Mouse (Mus musculus): ENCODE data around the gene Cd164l2. TPM values are rescaled to one million over a fixed set of nuclear protein-coding genes. Genes with fewer than 3 reads are reported as not detected.

Cd164l2 gene
- polyA plus RNA-seq, 1 experiment from 2014 or later: 5.0 TPM

DNA sequence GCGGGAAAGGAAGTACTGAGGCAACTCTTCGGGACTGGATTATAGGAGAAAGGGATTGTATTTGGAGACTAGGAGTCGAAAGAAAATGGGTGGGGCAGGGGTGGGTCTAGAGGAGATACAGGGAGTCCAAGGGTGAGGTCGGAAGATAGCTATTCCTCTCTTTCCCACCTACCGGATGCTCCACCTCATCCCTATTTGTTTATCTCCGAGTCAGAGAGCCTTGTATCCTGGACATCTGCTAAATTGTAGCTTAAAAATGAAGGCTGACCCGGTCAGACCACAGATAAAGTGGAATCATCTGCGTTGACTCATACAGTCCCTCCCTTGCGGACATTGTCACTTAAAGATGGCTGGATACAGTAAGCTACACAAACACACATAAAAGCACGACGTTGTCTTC is 30.0 kb downstream of the Cd164l2 start:
- ATAC-seq (ENCODE audit: insufficient read depth) (no peak; the same call in 1 of the 2 replicates), DNase-seq (no peak)
- 26% methylated on average over 11 of the region's 11 CpGs for WGBS
- Histone ChIP-seq H3K4me2 (peak overlapping the region; percentile 97), H3K27me3 (ENCODE audit: insufficient read depth, low read length) (peaks cover 22% of the 10 kb centered on the region), H3K9ac (peak overlapping the region; percentile 22; the same call in 1 of the 2 replicates), H3K36me3 (ENCODE audit: insufficient read depth) (no peaks in the 10 kb centered on the region), H3K27ac (ENCODE audit: low read depth) (no peak overlapping the region), H3K4me3 (ENCODE audit: low read depth, low read length) (peak overlapping the region; percentile 59), H3K4me1 (ENCODE audit: insufficient read depth) (peaks cover 4% of the 10 kb centered on the region; the same call in 1 of the 2 replicates), H3K9me3 (ENCODE audit: low read depth, low read length) (no peaks in the 10 kb centered on the region; the same call in 1 of the 2 replicates)
- no peak for TF ChIP-seq CTCF (IDR thresholded peaks at IDR 0.05; ENCODE audit: low read depth)

DNA sequence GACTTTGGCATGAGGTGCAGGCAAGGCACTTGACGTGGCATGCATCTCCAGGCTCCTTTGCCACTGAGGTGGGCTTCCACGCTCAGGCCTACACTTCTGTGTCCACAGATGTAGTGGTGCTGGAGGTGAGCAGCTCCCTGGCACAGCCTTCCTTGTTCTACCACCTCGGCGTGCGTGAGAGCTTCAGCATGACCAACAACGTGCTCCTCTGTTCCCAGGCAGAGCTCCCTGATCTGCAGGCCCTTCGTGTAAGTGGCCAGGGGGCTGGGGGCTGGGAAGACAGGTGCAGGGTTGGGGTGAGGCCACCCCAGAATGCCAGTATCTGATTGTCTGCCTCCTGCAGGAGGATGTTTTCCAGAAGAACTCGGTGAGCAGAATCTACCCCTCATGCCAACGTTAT is 30.8 kb downstream of the Cd164l2 start:
- Histone ChIP-seq H3K9me3 (ENCODE audit: low read depth, low read length) (no peaks in the 10 kb centered on the region; the same call in 1 of the 2 replicates), H3K27ac (ENCODE audit: low read depth) (no peak overlapping the region), H3K9ac (no peak overlapping the region), H3K4me2 (no peak overlapping the region), H3K36me3 (ENCODE audit: insufficient read depth) (no peaks in the 10 kb centered on the region), H3K4me3 (ENCODE audit: low read depth, low read length) (no peak overlapping the region), H3K4me1 (ENCODE audit: insufficient read depth) (peaks cover 4% of the 10 kb centered on the region; the same call in 1 of the 2 replicates), H3K27me3 (ENCODE audit: insufficient read depth, low read length) (peaks cover 26% of the 10 kb centered on the region)
- ATAC-seq (ENCODE audit: insufficient read depth) (no peak), DNase-seq (no peak)
- WGBS: 63% methylated on average over 9 of the region's 9 CpGs
- TF ChIP-seq CTCF (IDR thresholded peaks at IDR 0.05; ENCODE audit: low read depth): no peak

DNA sequence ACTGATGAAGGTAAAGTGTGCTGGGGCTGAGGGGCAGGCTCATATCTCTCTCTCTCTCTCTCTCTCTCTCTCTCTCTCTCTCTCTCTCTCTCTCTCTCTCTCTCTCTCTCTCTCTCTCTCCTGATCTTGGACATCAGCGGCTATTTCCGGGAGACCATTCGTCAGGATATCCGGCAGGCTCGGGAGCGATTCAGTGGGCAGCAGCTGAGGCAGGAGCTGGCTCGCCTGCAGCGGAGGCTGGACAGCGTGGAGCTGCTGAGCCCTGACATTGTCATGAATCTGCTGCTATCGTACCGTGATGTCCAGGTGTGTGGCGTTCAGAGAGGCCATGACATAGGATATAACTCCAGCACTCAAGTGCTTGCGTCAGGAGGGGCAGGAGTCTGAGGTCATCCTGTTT is 31.6 kb downstream of the Cd164l2 start:
- H3K27me3 ChIP-seq (ENCODE audit: insufficient read depth, low read length): peaks cover 26% of the 10 kb centered on the region
- H3K9ac ChIP-seq: no peak overlapping the region
- H3K27ac ChIP-seq (ENCODE audit: low read depth): no peak overlapping the region
- no peak overlapping the region for H3K4me3 ChIP-seq (ENCODE audit: low read depth, low read length)
- no peaks in the 10 kb centered on the region for H3K36me3 ChIP-seq (ENCODE audit: insufficient read depth)
- H3K9me3 ChIP-seq (ENCODE audit: low read depth, low read length): no peaks in the 10 kb centered on the region; the same call in 1 of the 2 replicates
- no peak overlapping the region for H3K4me2 ChIP-seq
- WGBS: 22% methylated on average over 13 of the region's 13 CpGs
- no peak for ATAC-seq (ENCODE audit: insufficient read depth)
- TF ChIP-seq CTCF (IDR thresholded peaks at IDR 0.05; ENCODE audit: low read depth): no peak
- H3K4me1 ChIP-seq (ENCODE audit: insufficient read depth): peaks cover 4% of the 10 kb centered on the region; the same call in 1 of the 2 replicates
- peak; percentile 47 for DNase-seq

DNA sequence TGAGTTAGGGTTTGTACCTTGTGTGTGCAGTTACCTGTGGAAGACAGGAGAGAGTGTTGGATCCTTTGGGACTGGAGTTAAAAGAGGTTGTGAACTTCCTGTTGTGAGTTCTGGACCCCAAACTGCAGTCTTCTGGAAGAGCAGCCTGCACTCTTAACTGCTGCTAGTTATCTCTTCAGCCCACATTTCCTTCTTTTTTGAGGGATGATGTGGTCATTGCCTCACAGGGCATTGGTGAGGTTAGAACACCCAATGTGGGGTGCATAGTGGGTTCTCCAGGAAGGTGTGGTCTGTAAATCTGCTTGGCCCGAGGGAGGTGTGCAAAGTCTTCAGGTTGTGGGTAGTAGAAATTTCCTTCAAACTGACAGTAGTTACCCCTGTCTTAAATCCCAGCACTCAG is 32.4 kb downstream of the Cd164l2 start:
- H3K9me3 ChIP-seq (ENCODE audit: low read depth, low read length): no peaks in the 10 kb centered on the region; the same call in 1 of the 2 replicates
- WGBS: 89% methylated on average over 1 of the region's 1 CpGs
- H3K4me3 ChIP-seq (ENCODE audit: low read depth, low read length): no peak overlapping the region
- H3K9ac ChIP-seq: no peak overlapping the region
- DNase-seq (no peak), ATAC-seq (ENCODE audit: insufficient read depth) (no peak)
- H3K36me3 ChIP-seq (ENCODE audit: insufficient read depth): no peaks in the 10 kb centered on the region
- no peak for TF ChIP-seq CTCF (IDR thresholded peaks at IDR 0.05; ENCODE audit: low read depth)
- H3K4me1 ChIP-seq (ENCODE audit: insufficient read depth): peaks cover 4% of the 10 kb centered on the region; the same call in 1 of the 2 replicates
- no peak overlapping the region for H3K27ac ChIP-seq (ENCODE audit: low read depth)
- peaks cover 26% of the 10 kb centered on the region for H3K27me3 ChIP-seq (ENCODE audit: insufficient read depth, low read length)
- no peak overlapping the region for H3K4me2 ChIP-seq

DNA sequence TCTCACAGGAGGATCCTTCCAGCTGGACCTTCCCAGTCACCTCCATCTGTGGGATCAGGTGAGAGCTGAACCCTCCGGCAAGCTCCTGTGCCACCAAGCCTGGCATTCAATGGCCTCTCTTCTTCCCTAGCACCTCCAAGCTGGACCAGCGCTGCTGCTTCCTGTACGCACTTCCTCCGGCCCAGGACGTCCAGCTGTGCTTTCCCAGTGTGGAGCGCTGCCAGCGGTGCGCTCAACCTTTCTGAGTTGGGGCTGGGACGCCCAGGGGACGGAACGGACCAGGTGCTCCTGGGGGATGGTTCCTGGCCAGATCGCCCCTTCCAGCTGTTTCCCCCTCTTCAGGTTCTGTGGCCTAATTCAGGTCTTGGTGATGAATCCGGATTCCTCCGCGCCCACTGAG is 35.1 kb downstream of the Cd164l2 start:
- Histone ChIP-seq H3K4me1 (ENCODE audit: insufficient read depth) (no peaks in the 10 kb centered on the region), H3K4me3 (ENCODE audit: low read depth, low read length) (no peak overlapping the region), H3K27ac (ENCODE audit: low read depth) (no peak overlapping the region), H3K27me3 (ENCODE audit: insufficient read depth, low read length) (peaks cover 50% of the 10 kb centered on the region), H3K9ac (no peak overlapping the region), H3K9me3 (ENCODE audit: low read depth, low read length) (no peaks in the 10 kb centered on the region), H3K36me3 (ENCODE audit: insufficient read depth) (no peaks in the 10 kb centered on the region), H3K4me2 (no peak overlapping the region)
- ATAC-seq (ENCODE audit: insufficient read depth): no peak
- peak; percentile 54 for DNase-seq
- no peak for TF ChIP-seq CTCF (IDR thresholded peaks at IDR 0.05; ENCODE audit: low read depth)
- WGBS: 18% methylated on average over 15 of the region's 15 CpGs

DNA sequence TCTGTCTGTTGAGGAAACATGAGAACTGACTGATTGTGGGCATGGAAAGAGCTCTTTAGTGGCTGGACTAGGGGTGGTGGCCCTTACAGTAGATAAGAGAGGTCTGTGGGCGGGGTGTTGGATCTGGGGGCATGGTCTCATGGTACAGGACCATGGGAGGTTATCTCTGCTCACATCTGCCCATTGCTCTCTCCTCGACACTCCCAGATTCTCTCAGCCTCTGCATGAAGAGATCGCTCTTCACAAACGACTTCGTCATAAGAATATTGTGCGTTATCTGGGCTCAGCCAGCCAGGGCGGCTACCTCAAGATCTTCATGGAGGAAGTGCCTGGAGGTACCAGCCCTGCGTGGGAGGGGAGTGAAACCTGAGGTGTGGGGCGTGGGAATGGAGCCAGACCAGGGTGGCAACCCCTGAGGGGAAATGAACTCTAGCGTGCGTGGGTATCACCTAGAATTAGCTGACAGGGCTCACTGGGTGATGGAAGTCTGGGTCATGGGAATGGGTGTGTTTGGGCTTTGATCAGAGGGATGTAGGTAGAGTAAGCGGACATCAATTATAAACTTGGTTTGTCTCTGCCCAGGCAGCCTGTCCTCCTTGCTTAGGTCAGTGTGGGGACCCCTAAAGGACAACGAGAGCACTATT is 36.0 kb downstream of the Cd164l2 start:
- ATAC-seq (ENCODE audit: insufficient read depth) (no peak), DNase-seq (no peak)
- Histone ChIP-seq H3K9me3 (ENCODE audit: low read depth, low read length) (no peaks in the 10 kb centered on the region), H3K4me2 (no peak overlapping the region), H3K27me3 (ENCODE audit: insufficient read depth, low read length) (peaks cover 50% of the 10 kb centered on the region), H3K27ac (ENCODE audit: low read depth) (no peak overlapping the region), H3K4me3 (ENCODE audit: low read depth, low read length) (no peak overlapping the region), H3K9ac (no peak overlapping the region), H3K4me1 (ENCODE audit: insufficient read depth) (no peaks in the 10 kb centered on the region), H3K36me3 (ENCODE audit: insufficient read depth) (no peaks in the 10 kb centered on the region)
- WGBS: 59% methylated on average over 13 of the region's 13 CpGs
- no peak for TF ChIP-seq CTCF (IDR thresholded peaks at IDR 0.05; ENCODE audit: low read depth)

DNA sequence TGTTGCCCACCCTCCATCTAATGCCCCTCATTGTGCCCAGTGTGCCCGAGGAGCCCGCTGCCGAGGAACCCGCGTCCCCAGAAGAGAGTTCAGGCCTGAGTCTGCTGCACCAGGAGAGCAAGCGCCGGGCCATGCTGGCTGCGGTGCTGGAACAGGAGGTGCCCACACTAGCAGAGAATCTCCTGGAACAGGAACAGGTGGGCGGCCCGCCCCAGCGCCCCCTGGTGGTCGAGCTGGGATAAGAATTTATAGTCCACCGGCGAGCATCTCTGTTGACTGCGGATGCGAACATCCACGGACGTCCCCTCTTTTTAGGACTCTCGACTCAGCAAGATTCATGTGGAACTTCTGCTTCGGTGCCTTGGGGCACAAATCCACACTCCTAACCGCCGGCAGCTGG is 38.7 kb downstream of the Cd164l2 start:
- Histone ChIP-seq H3K27me3 (ENCODE audit: insufficient read depth, low read length) (peaks cover 46% of the 10 kb centered on the region), H3K9me3 (ENCODE audit: low read depth, low read length) (no peaks in the 10 kb centered on the region), H3K4me1 (ENCODE audit: insufficient read depth) (no peaks in the 10 kb centered on the region), H3K4me3 (ENCODE audit: low read depth, low read length) (peak overlapping the region; percentile 37), H3K36me3 (ENCODE audit: insufficient read depth) (no peaks in the 10 kb centered on the region), H3K4me2 (peak overlapping the region; percentile 67), H3K9ac (peak overlapping the region; percentile 33; the same call in 1 of the 2 replicates), H3K27ac (ENCODE audit: low read depth) (no peak overlapping the region)
- 3% methylated on average over 22 of the region's 22 CpGs for WGBS
- peak; percentile 82 for DNase-seq
- no peak for ATAC-seq (ENCODE audit: insufficient read depth)
- TF ChIP-seq CTCF (IDR thresholded peaks at IDR 0.05; ENCODE audit: low read depth): peak; percentile 89
